Mouse (Mus musculus) limb, embryonic 15.5 days (tissue): ENCODE results near the gene Myl6b. TPM values are rescaled to one million over a fixed set of nuclear protein-coding genes. Genes with fewer than 3 reads are reported as not detected.
A peak's percentile ranks its signal among the peaks of the same experiment; 100 is the strongest.
"Not testable (repeated sequence)": the region's sequence is repeated elsewhere in the genome, so short reads cannot be mapped to it uniquely, and the experiment has no call there.

Source experiments
- ATAC-seq: fragments of 200-750 bp; cut with Nextera tagmentation; 2 replicates; pipeline ENCODE4 v1.8.0; 2017; ENCODE audit warnings: low read depth, moderate TSS enrichment; ENCODE audit not compliant: insufficient number of reproducible peaks, low FRiP score, low TSS enrichment
- H3K27ac ChIP-seq: fragments of 300-500 bp; sonication (generic); 2 replicates; pipeline ENCODE4 v1.5.1; 2015; ENCODE audit warnings: moderate library complexity, mild to moderate bottlenecking, inconsistent platforms
- H3K27me3 ChIP-seq: fragments of 300-500 bp; sonication (generic); 2 replicates; pipeline ENCODE4 v1.6.1; 2015; ENCODE audit warnings: inconsistent platforms
- H3K36me3 ChIP-seq: fragments of 300-500 bp; sonication (generic); 2 replicates; pipeline ENCODE4 v1.6.1; 2015; ENCODE audit warnings: inconsistent platforms
- H3K4me1 ChIP-seq: fragments of 300-500 bp; sonication (generic); 2 replicates; pipeline ENCODE4 v1.6.1; 2015; ENCODE audit warnings: inconsistent platforms
- H3K4me2 ChIP-seq: fragments of 300-500 bp; sonication (generic); 2 replicates; pipeline ENCODE4 v1.6.1; 2015; ENCODE audit warnings: mild to moderate bottlenecking, inconsistent platforms
- H3K4me3 ChIP-seq: fragments of 300-500 bp; sonication (generic); 2 replicates; pipeline ENCODE4 v1.5.1; 2015; ENCODE audit warnings: mild to moderate bottlenecking, inconsistent platforms
- H3K9ac ChIP-seq: fragments of 300-500 bp; sonication (generic); 2 replicates; pipeline ENCODE4 v1.6.1; 2015; ENCODE audit warnings: inconsistent platforms
- H3K9me3 ChIP-seq: fragments of 300-500 bp; sonication (generic); 2 replicates; pipeline ENCODE4 v1.6.1; 2016; ENCODE audit warnings: inconsistent platforms
- WGBS: fragments of 180-500 bp; shearing (Covaris S2); methylation state at CpG from one replicate; pipeline ENCODE4 v1.1.7; 2015; 5-methylcytosine and 5-hydroxymethylcytosine counted together
- polyA plus RNA-seq: library from polyadenylated mRNA; unstranded; fragments of >200 nt; fragmentation: Nextera tagmentation; extraction: Ambion mirVana; gene quantifications from 2 replicates; pipeline ENCODE4 v1.2.1, GENCODE M21; 2015

The Myl6b gene
- polyA plus RNA-seq, 1 experiment from 2014 or later: 4.7 TPM

GRCm38 (mm10) chr10:128511761-128512160 is 13.3 kb upstream of the Myl6b start:
- whole genome bisulfite sequencing: 79% methylated on average over 12 of the region's 12 CpGs
- Histone ChIP-seq H3K4me2 (no peak overlapping the region), H3K36me3 (peaks cover 59% of the 10 kb centered on the region)

GRCm38 (mm10) chr10:128511189-128511588 is 12.7 kb upstream of the Myl6b start:
- H3K4me1 ChIP-seq: no peaks in the 10 kb centered on the region
- H3K27ac ChIP-seq: no peak overlapping the region
- WGBS: 90% methylated on average over 9 of the region's 9 CpGs
- ATAC-seq: no peak
- H3K9me3 ChIP-seq: no peaks in the 10 kb centered on the region
- peaks cover 54% of the 10 kb centered on the region for H3K36me3 ChIP-seq
- no peak overlapping the region for H3K4me3 ChIP-seq
- H3K27me3 ChIP-seq: no peaks in the 10 kb centered on the region; the same call in 1 of the 2 replicates
- H3K9ac ChIP-seq: no peak overlapping the region
- H3K4me2 ChIP-seq: no peak overlapping the region

More at GRCm38 (mm10) chr10:128511761-128512160, 13.3 kb upstream of the Myl6b start:
- no peak overlapping the region for H3K4me3 ChIP-seq
- no peak for ATAC-seq
- H3K9ac ChIP-seq: no peak overlapping the region
- H3K4me1 ChIP-seq: no peaks in the 10 kb centered on the region
- H3K27me3 ChIP-seq: peaks cover 1% of the 10 kb centered on the region; the same call in 1 of the 2 replicates
- H3K27ac ChIP-seq: no peak overlapping the region
- H3K9me3 ChIP-seq: no peaks in the 10 kb centered on the region

GRCm38 (mm10) chr10:128510301-128510700 is 11.8 kb upstream of the Myl6b start:
- Histone ChIP-seq H3K9me3 (no peaks in the 10 kb centered on the region), H3K4me1 (no peaks in the 10 kb centered on the region), H3K27ac (no peak overlapping the region), H3K9ac (no peak overlapping the region), H3K27me3 (no peaks in the 10 kb centered on the region), H3K36me3 (peaks cover 45% of the 10 kb centered on the region), H3K4me2 (no peak overlapping the region), H3K4me3 (no peak overlapping the region)
- ATAC-seq: no peak
- 82% methylated on average over 11 of the region's 11 CpGs for WGBS

GRCm38 (mm10) chr10:128509831-128510230 is 11.3 kb upstream of the Myl6b start:
- WGBS: 85% methylated on average over 4 of the region's 4 CpGs
- Histone ChIP-seq H3K9me3 (no peaks in the 10 kb centered on the region), H3K4me2 (no peak overlapping the region), H3K36me3 (peaks cover 40% of the 10 kb centered on the region), H3K27ac (no peak overlapping the region), H3K27me3 (no peaks in the 10 kb centered on the region), H3K4me3 (no peak overlapping the region), H3K9ac (no peak overlapping the region), H3K4me1 (no peaks in the 10 kb centered on the region)
- ATAC-seq: no peak

GRCm38 (mm10) chr10:128509203-128509602 is 10.7 kb upstream of the Myl6b start:
- WGBS: 88% methylated on average over 9 of the region's 9 CpGs

GRCm38 (mm10) chr10:128508260-128508659 is 9.8 kb upstream of the Myl6b start:
- H3K9ac ChIP-seq: no peak overlapping the region
- no peaks in the 10 kb centered on the region for H3K27me3 ChIP-seq
- H3K36me3 ChIP-seq: peaks cover 39% of the 10 kb centered on the region
- H3K9me3 ChIP-seq: no peaks in the 10 kb centered on the region
- no peak overlapping the region for H3K4me2 ChIP-seq
- no peak for ATAC-seq
- no peak overlapping the region for H3K4me3 ChIP-seq
- H3K4me1 ChIP-seq: no peaks in the 10 kb centered on the region
- WGBS: 68% methylated on average over 9 of the region's 9 CpGs
- peak overlapping the region; percentile 67 for H3K27ac ChIP-seq

More at GRCm38 (mm10) chr10:128509203-128509602, 10.7 kb upstream of the Myl6b start:
- Histone ChIP-seq H3K4me3 (no peak overlapping the region), H3K27ac (no peak overlapping the region), H3K9ac (no peak overlapping the region), H3K27me3 (no peaks in the 10 kb centered on the region), H3K4me1 (no peaks in the 10 kb centered on the region), H3K4me2 (no peak overlapping the region), H3K36me3 (peaks cover 39% of the 10 kb centered on the region), H3K9me3 (no peaks in the 10 kb centered on the region)
- ATAC-seq: no peak

GRCm38 (mm10) chr10:128505974-128506373 is 7.5 kb upstream of the Myl6b start:
- no peaks in the 10 kb centered on the region for H3K9me3 ChIP-seq
- no peak overlapping the region for H3K27ac ChIP-seq
- ATAC-seq: no peak
- H3K27me3 ChIP-seq: no peaks in the 10 kb centered on the region
- no peak overlapping the region for H3K9ac ChIP-seq
- 93% methylated on average over 14 of the region's 14 CpGs for WGBS
- no peaks in the 10 kb centered on the region for H3K4me1 ChIP-seq
- H3K36me3 ChIP-seq: peaks cover 19% of the 10 kb centered on the region
- no peak overlapping the region for H3K4me3 ChIP-seq
- H3K4me2 ChIP-seq: no peak overlapping the region

GRCm38 (mm10) chr10:128505371-128505667 is 6.8 kb upstream of the Myl6b start:
- H3K4me2 ChIP-seq, H3K9ac ChIP-seq, H3K4me1 ChIP-seq, H3K27me3 ChIP-seq, ATAC-seq, H3K9me3 ChIP-seq, H3K27ac ChIP-seq, H3K4me3 ChIP-seq: not testable (repeated sequence)
- H3K36me3 ChIP-seq: peaks cover 14% of the 10 kb centered on the region
- WGBS: 84% methylated on average over 5 of the region's 5 CpGs

GRCm38 (mm10) chr10:128504641-128505370 is 6.3 kb upstream of the Myl6b start:
- peaks cover 9% of the 10 kb centered on the region for H3K36me3 ChIP-seq
- H3K27ac ChIP-seq: no peak overlapping the region
- 72% methylated on average over 9 of the region's 9 CpGs for WGBS
- H3K4me1 ChIP-seq: no peaks in the 10 kb centered on the region
- H3K27me3 ChIP-seq: no peaks in the 10 kb centered on the region
- no peaks in the 10 kb centered on the region for H3K9me3 ChIP-seq
- no peak overlapping the region for H3K4me2 ChIP-seq
- no peak overlapping the region for H3K9ac ChIP-seq
- H3K4me3 ChIP-seq: no peak overlapping the region
- ATAC-seq: no peak

GRCm38 (mm10) chr10:128504012-128504411 is 5.5 kb upstream of the Myl6b start:
- H3K27ac ChIP-seq: no peak overlapping the region
- 0 out of 2 replicates have a peak, but pooled peaks cover 6% of the 10 kb centered on the region for H3K4me1 ChIP-seq
- WGBS: 66% methylated on average over 3 of the region's 3 CpGs
- no peak overlapping the region for H3K9ac ChIP-seq
- no peak overlapping the region for H3K4me2 ChIP-seq
- H3K36me3 ChIP-seq: peaks cover under 1% of the 10 kb centered on the region
- ATAC-seq: no peak
- no peaks in the 10 kb centered on the region for H3K27me3 ChIP-seq
- H3K4me3 ChIP-seq: no peak overlapping the region
- H3K9me3 ChIP-seq: no peaks in the 10 kb centered on the region

GRCm38 (mm10) chr10:128503532-128503931 is 5.0 kb upstream of the Myl6b start:
- no peaks in the 10 kb centered on the region; the same call in 1 of the 2 replicates for H3K36me3 ChIP-seq
- no peak overlapping the region for H3K9ac ChIP-seq
- ATAC-seq: no peak
- 0 out of 2 replicates have a peak, but pooled peaks cover 6% of the 10 kb centered on the region for H3K4me1 ChIP-seq
- no peak overlapping the region for H3K4me2 ChIP-seq
- H3K9me3 ChIP-seq: no peaks in the 10 kb centered on the region
- H3K27ac ChIP-seq: no peak overlapping the region
- no peaks in the 10 kb centered on the region for H3K27me3 ChIP-seq
- H3K4me3 ChIP-seq: no peak overlapping the region
- WGBS: 65% methylated on average over 8 of the region's 8 CpGs

GRCm38 (mm10) chr10:128502341-128502740 is 3.9 kb upstream of the Myl6b start:
- no peak for ATAC-seq
- Histone ChIP-seq H3K27ac (no peak overlapping the region), H3K9ac (no peak overlapping the region), H3K36me3 (no peaks in the 10 kb centered on the region; the same call in 1 of the 2 replicates), H3K4me2 (no peak overlapping the region), H3K9me3 (no peaks in the 10 kb centered on the region), H3K4me3 (no peak overlapping the region), H3K4me1 (peaks cover 12% of the 10 kb centered on the region), H3K27me3 (no peaks in the 10 kb centered on the region)
- WGBS: 73% methylated on average over 5 of the region's 5 CpGs
